ENCODE assay signal across 9 mouse cellular contexts in genomic region chr9:22143108-22144037, GRCm38 (mm10). TPM values are rescaled to one million over a fixed set of nuclear protein-coding genes. Genes with fewer than 3 reads are reported as not detected.
DNase-seq lines count a peak whose midpoint lies in the region; ATAC-seq and TF ChIP-seq lines count a peak whose summit lies in the region.
"Had no signal": no experiment of that assay in that cellular context is flagged by ENCODE, and none has a peak within 500 bp of the region (broad histone marks: within the 10 kb centered on the region; RNA-seq: fewer than 3 reads in every experiment).

No protein-coding gene starts in this region.

- TF ChIP-seq CTCF in hindbrain, postnatal 0 days (IDR thresholded peaks at IDR 0.05; ENCODE audit: low read depth): peak; percentile 93

- peak; percentile 68 for DNase-seq in Muller cell, postnatal 12 days (ENCODE audit: inconsistent ontology term)
- DNase-seq in cerebellum, adult 18-20 months: peak; percentile 89 to 94
- DNase-seq in forelimb bud, embryonic 11.5 days (ENCODE audit: low read depth, low spot score): peak; percentile 87
- peak; percentile 93 for DNase-seq in hindbrain, postnatal 0 days (ENCODE audit: low spot score)
- DNase-seq in left cerebral cortex, adult 18-20 months (ENCODE audit: low spot score in 2 of 2): peak; percentile 91 to 94
- peak; percentile 90 to 94 for DNase-seq in right cerebral cortex, adult 2 months (ENCODE audit: low spot score in 2 of 2)
- DNase-seq in urinary bladder, adult 2 months (ENCODE audit: low spot score): peak; percentile 72

- H3K4me1 ChIP-seq in hindbrain, postnatal 0 days (ENCODE audit: insufficient read depth, low read length): no peaks in the 10 kb centered on the region
- H3K4me1 ChIP-seq: limb, embryonic 15.5 days had no signal

- H3K9ac ChIP-seq in hindbrain, postnatal 0 days (replicated peaks; ENCODE audit: low read length): no peak overlapping the region
- H3K9ac ChIP-seq: limb, embryonic 15.5 days had no signal

- no peaks in the 10 kb centered on the region for H3K36me3 ChIP-seq in hindbrain, postnatal 0 days (ENCODE audit: insufficient read depth, low read length)
- H3K36me3 ChIP-seq: limb, embryonic 15.5 days had no signal

- H3K9me3 ChIP-seq in hindbrain, postnatal 0 days (ENCODE audit: low read length): no peaks in the 10 kb centered on the region
- H3K9me3 ChIP-seq: limb, embryonic 15.5 days had no signal

- 54% methylated on average over 17 of the region's 17 CpGs for WGBS in hindbrain, postnatal 0 days

- peak; percentile 79 for ATAC-seq in hindbrain, postnatal 0 days
- ATAC-seq in megakaryocyte, adult 5-6 weeks (ENCODE audit: poor library complexity, severe bottlenecking): peak; percentile 87

- H3K27ac ChIP-seq in hindbrain, postnatal 0 days: no peak overlapping the region
- H3K27ac ChIP-seq: limb, embryonic 15.5 days had no signal

- no peak overlapping the region for H3K4me2 ChIP-seq in hindbrain, postnatal 0 days (ENCODE audit: low read depth, low read length)
- H3K4me2 ChIP-seq: limb, embryonic 15.5 days had no signal

- H3K4me3 ChIP-seq in hindbrain, postnatal 0 days (ENCODE audit: low read length): no peak overlapping the region
- H3K4me3 ChIP-seq: limb, embryonic 15.5 days had no signal

- no peaks in the 10 kb centered on the region for H3K27me3 ChIP-seq in hindbrain, postnatal 0 days (ENCODE audit: insufficient read depth, low read length)
- H3K27me3 ChIP-seq: limb, embryonic 15.5 days had no signal

RNA-seq across cellular contexts. Expression of gene Acp5, which starts 7.9 kb away (rescaled TPM):
- 0.18 and 1.8 TPM in 2 replicates for total RNA-seq in hindbrain, postnatal 0 days (2014; rRNA removed)
- 0.63 and 1.2 TPM in 2 replicates for polyA plus RNA-seq in hindbrain, postnatal 0 days (2015; fragmentation: Nextera tagmentation; extraction: Ambion mirVana)
- under 1 TPM; 0.59 to 0.63 TPM for total RNA-seq in left cerebral cortex, adult 18-20 months (2021)
- total RNA-seq in megakaryocyte, adult 5-6 weeks (2015): 5.5 and 10.9 TPM in 2 replicates
- total RNA-seq in megakaryocyte, adult 5-6 weeks (2017): 4.4 and 6.6 TPM in 2 replicates
- polyA plus RNA-seq in urinary bladder, adult 2 months (2012; rRNA removed): 24.0 and 35.7 TPM in 2 replicates

RNA-seq across cellular contexts. Expression of gene Pigyl, which starts 13.3 kb away (rescaled TPM):
- 20.5 and 37.1 TPM in 2 replicates for total RNA-seq in hindbrain, postnatal 0 days (2014; rRNA removed)
- polyA plus RNA-seq in hindbrain, postnatal 0 days (2015; fragmentation: Nextera tagmentation; extraction: Ambion mirVana): 109 and 111 TPM in 2 replicates
- total RNA-seq in left cerebral cortex, adult 18-20 months (2021): 10 to 100 TPM; 39.8 to 40.6 TPM
- total RNA-seq in megakaryocyte, adult 5-6 weeks (2015): 19.7 and 22.1 TPM in 2 replicates
- 22.8 and 24.8 TPM in 2 replicates for total RNA-seq in megakaryocyte, adult 5-6 weeks (2017)
- 84.1 and 92.9 TPM in 2 replicates for polyA plus RNA-seq in urinary bladder, adult 2 months (2012; rRNA removed)

RNA-seq across cellular contexts. Expression of gene Elof1, which starts 26.4 kb away (rescaled TPM):
- total RNA-seq in hindbrain, postnatal 0 days (2014; rRNA removed): 142 and 165 TPM in 2 replicates
- 171 and 178 TPM in 2 replicates for polyA plus RNA-seq in hindbrain, postnatal 0 days (2015; fragmentation: Nextera tagmentation; extraction: Ambion mirVana)
- total RNA-seq in left cerebral cortex, adult 18-20 months (2021): 10 to 100 TPM; 64.7 to 65.0 TPM
- 85.2 and 95.7 TPM in 2 replicates for total RNA-seq in megakaryocyte, adult 5-6 weeks (2015)
- total RNA-seq in megakaryocyte, adult 5-6 weeks (2017): 29.7 and 42.0 TPM in 2 replicates
- 74.8 and 97.4 TPM in 2 replicates for polyA plus RNA-seq in urinary bladder, adult 2 months (2012; rRNA removed)

RNA-seq across cellular contexts. Expression of gene Cnn1, which starts 44.4 kb away (rescaled TPM):
- 0.40 and 0.52 TPM in 2 replicates for total RNA-seq in hindbrain, postnatal 0 days (2014; rRNA removed)
- polyA plus RNA-seq in hindbrain, postnatal 0 days (2015; fragmentation: Nextera tagmentation; extraction: Ambion mirVana): 0.66 and 1.1 TPM in 2 replicates
- total RNA-seq in left cerebral cortex, adult 18-20 months (2021): under 1 TPM; 0.56 to 0.87 TPM
- total RNA-seq in megakaryocyte, adult 5-6 weeks (2015): not detected in 2 replicates
- not detected in 2 replicates for total RNA-seq in megakaryocyte, adult 5-6 weeks (2017)
- 3,917 and 4,778 TPM in 2 replicates for polyA plus RNA-seq in urinary bladder, adult 2 months (2012; rRNA removed)

RNA-seq across cellular contexts. Expression of gene Zfp872, which starts 44.5 kb away (rescaled TPM):
- 0.26 TPM in 1 of 2 replicates, not detected in the other for total RNA-seq in hindbrain, postnatal 0 days (2014; rRNA removed)
- polyA plus RNA-seq in hindbrain, postnatal 0 days (2015; fragmentation: Nextera tagmentation; extraction: Ambion mirVana): 0.24 and 0.33 TPM in 2 replicates
- total RNA-seq in left cerebral cortex, adult 18-20 months (2021): not detected
- total RNA-seq in megakaryocyte, adult 5-6 weeks (2015): not detected in 2 replicates
- not detected in 2 replicates for total RNA-seq in megakaryocyte, adult 5-6 weeks (2017)
- 1.3 and 1.4 TPM in 2 replicates for polyA plus RNA-seq in urinary bladder, adult 2 months (2012; rRNA removed)
